Mouse (Mus musculus): ENCODE data around the gene Rps6ka3. TPM values are rescaled to one million over a fixed set of nuclear protein-coding genes. Genes with fewer than 3 reads are reported as not detected.

Gene Rps6ka3
- polyA plus RNA-seq, 1 experiment from 2014 or later = 5.4 TPM

DNA sequence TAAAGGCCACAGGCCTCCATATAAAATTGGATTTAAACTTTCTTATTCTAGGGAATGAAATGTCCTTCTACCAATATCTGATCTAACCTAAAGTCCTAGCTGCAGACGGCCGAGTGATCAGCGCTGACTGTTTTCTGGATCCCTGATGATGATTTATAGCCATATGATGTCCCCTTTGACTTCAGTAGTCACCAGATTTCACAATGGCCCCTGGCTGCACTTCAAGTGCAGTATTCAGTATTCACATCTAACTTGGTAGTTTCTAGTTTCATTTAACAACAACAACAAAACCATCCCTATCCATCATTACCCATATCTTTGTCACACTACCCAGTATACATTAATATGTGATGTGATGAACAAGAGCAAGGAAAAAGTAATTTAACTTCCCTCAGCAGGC lies 154.4 kb downstream of the Rps6ka3 start:
- H3K4me1 ChIP-seq (replicated peaks) = no peaks in the 10 kb centered on the region
- H3K4me3 ChIP-seq (replicated peaks) = no peak overlapping the region
- 0 out of 2 replicates have a peak, but pooled peaks cover 7% of the 10 kb centered on the region for H3K27me3 ChIP-seq
- H3K4me2 ChIP-seq = no peak overlapping the region
- H3K9ac ChIP-seq (replicated peaks) = no peak overlapping the region
- H3K27ac ChIP-seq = no peak overlapping the region
- H3K9me3 ChIP-seq = no peaks in the 10 kb centered on the region
- H3K36me3 ChIP-seq = no peaks in the 10 kb centered on the region
- no peak for ATAC-seq (ENCODE audit: insufficient number of reproducible peaks, insufficient read depth, low FRiP score, low TSS enrichment, low read depth)
- WGBS = 74% methylated on average over 3 of the region's 3 CpGs

- 19% methylated on average over 48 of the region's 76 CpGs for WGBS
- peak within 1 kb of the TSS; percentile 66 for H3K9ac ChIP-seq (replicated peaks)
Measured at GRCm38 (mm10) chrX:159371831-159372752, 162.0 kb downstream of the Rps6ka3 start, which contains the start of gene Eif1ax. Gene Eif1ax, plus strand, starts transcription at chrX:159372178.

DNA sequence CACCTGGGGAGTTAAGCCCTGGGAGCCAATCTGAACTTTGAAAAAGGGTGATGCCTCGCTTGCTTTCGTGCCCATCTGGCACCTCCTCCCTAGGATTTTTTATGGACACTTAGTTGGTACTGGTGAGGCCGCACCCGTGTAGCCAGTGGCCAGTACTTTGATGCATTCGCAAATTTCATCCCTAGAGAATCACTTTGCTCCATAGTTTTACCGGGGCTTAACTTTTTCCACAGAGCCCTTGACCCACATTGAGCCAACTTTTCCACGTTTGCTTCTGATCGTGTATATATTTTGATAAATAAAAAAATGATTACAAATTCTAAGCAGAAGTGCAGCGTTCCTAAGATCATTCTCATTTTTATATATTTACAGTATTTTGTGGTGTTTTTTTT lies 162.6 kb downstream of the Rps6ka3 start:
- ATAC-seq (ENCODE audit: insufficient number of reproducible peaks, insufficient read depth, low FRiP score, low TSS enrichment, low read depth) = 0 out of 2 replicates have a peak, but pooled peaks have one; percentile 9
- Histone ChIP-seq H3K9me3 (no peaks in the 10 kb centered on the region), H3K9ac (replicated peaks) (peak overlapping the region; percentile 66), H3K27ac (peak overlapping the region; percentile 87), H3K27me3 (peaks cover 13% of the 10 kb centered on the region; the same call in 1 of the 2 replicates), H3K4me2 (peak overlapping the region; percentile 53), H3K4me1 (replicated peaks) (no peaks in the 10 kb centered on the region; the same call in 1 of the 2 replicates), H3K4me3 (replicated peaks) (peak overlapping the region; percentile 58), H3K36me3 (peaks cover 10% of the 10 kb centered on the region; the same call in 1 of the 2 replicates)
- WGBS = 19% methylated on average over 9 of the region's 9 CpGs

More at GRCm38 (mm10) chrX:159371831-159372752, 162.0 kb downstream of the Rps6ka3 start, which contains the start of gene Eif1ax:
- Histone ChIP-seq H3K27ac (peak within 1 kb of the TSS; percentile 87), H3K4me3 (replicated peaks) (peak within 1 kb of the TSS; percentile 58), H3K36me3 (0 out of 2 replicates have a peak, but pooled peaks cover 6% of the 10 kb centered on the region), H3K4me1 (replicated peaks) (no peaks in the 10 kb centered on the region; the same call in 1 of the 2 replicates), H3K4me2 (peak within 1 kb of the TSS; percentile 53), H3K9me3 (no peaks in the 10 kb centered on the region), H3K27me3 (peaks cover 13% of the 10 kb centered on the region; the same call in 1 of the 2 replicates)
- peak; percentile 96 for ATAC-seq (ENCODE audit: insufficient number of reproducible peaks, insufficient read depth, low FRiP score, low TSS enrichment, low read depth)

DNA sequence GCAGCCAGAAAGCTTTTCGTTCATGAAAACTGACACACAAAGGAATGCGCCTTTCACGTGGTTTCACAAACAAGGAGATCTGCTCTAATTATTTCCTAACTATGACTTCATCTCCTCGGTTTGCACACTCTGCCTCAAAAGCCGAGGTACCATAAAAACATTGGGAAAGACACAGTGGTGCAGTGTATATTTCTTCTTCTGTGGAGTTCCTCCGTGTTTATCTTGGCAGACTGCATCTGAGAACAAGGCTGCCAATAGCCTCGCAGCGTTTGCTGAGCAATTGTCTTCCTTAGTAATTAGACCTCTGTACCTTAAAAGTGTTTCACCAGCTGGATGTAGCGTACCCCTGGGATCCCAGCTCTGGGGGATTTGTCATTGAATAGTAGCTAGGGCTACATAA lies 177.0 kb downstream of the Rps6ka3 start:
- Histone ChIP-seq H3K9ac (replicated peaks) (no peak overlapping the region), H3K4me2 (no peak overlapping the region), H3K9me3 (no peaks in the 10 kb centered on the region), H3K27me3 (no peaks in the 10 kb centered on the region), H3K36me3 (peaks cover 24% of the 10 kb centered on the region; the same call in 1 of the 2 replicates), H3K4me1 (replicated peaks) (no peaks in the 10 kb centered on the region), H3K27ac (no peak overlapping the region), H3K4me3 (replicated peaks) (no peak overlapping the region)
- WGBS = 86% methylated on average over 9 of the region's 9 CpGs
- ATAC-seq (ENCODE audit: insufficient number of reproducible peaks, insufficient read depth, low FRiP score, low TSS enrichment, low read depth) = no peak

DNA sequence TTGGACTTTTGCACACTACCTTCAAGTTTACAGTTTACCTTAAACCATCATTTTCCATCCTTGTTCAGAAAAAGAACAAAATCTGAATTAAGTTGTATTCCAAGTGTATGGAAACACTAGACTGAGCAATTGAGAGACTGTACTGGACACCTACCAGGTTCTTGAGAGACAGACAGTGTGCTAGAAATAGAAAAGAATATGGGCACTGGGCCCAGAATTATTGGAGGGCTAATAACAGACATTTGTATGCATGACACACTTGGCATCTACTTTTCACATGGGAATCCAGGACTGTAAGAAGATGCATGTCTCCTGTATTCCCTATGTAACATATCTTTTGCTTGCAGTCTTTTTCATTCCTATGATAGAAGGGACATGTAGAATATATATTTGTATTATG lies 178.8 kb downstream of the Rps6ka3 start:
- ATAC-seq (ENCODE audit: insufficient number of reproducible peaks, insufficient read depth, low FRiP score, low TSS enrichment, low read depth) = no peak
- H3K9ac ChIP-seq (replicated peaks) = no peak overlapping the region
- no peak overlapping the region for H3K27ac ChIP-seq
- no peak overlapping the region for H3K4me2 ChIP-seq
- H3K4me3 ChIP-seq (replicated peaks) = no peak overlapping the region
- H3K4me1 ChIP-seq (replicated peaks) = no peaks in the 10 kb centered on the region
- H3K27me3 ChIP-seq = no peaks in the 10 kb centered on the region
- H3K36me3 ChIP-seq = peaks cover 14% of the 10 kb centered on the region; the same call in 1 of the 2 replicates
- H3K9me3 ChIP-seq = no peaks in the 10 kb centered on the region

GRCm38 (mm10) chrX:159390347-159390962 lies 180.3 kb downstream of the Rps6ka3 start:
- H3K27ac ChIP-seq = no peak overlapping the region
- peaks cover 7% of the 10 kb centered on the region; the same call in 1 of the 2 replicates for H3K36me3 ChIP-seq
- WGBS = 80% methylated on average over 6 of the region's 6 CpGs
- no peak overlapping the region for H3K4me2 ChIP-seq
- no peak overlapping the region for H3K9ac ChIP-seq (replicated peaks)
- H3K27me3 ChIP-seq = no peaks in the 10 kb centered on the region
- no peak for ATAC-seq (ENCODE audit: insufficient number of reproducible peaks, insufficient read depth, low FRiP score, low TSS enrichment, low read depth)
- H3K4me3 ChIP-seq (replicated peaks) = no peak overlapping the region
- H3K4me1 ChIP-seq (replicated peaks) = no peaks in the 10 kb centered on the region
- no peaks in the 10 kb centered on the region for H3K9me3 ChIP-seq

DNA sequence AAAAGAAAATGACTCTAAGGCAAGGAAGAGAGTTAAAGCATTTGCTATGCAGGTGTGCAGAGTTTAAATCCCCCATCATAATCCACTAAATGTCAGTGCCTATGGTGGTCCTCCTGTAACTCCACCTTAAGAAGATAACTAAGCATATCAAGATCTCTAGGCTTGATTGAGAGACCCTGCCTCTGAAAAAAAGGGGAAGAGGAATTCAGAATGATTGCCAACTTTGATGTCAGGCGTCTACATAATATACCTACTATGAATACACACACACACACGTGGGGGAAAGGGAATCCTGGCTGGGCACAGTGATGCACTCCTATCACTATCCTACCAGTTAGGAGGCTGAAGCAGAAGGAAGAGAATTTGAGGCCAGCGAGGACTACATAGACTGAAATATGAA lies 181.1 kb downstream of the Rps6ka3 start:
- no peaks in the 10 kb centered on the region for H3K4me1 ChIP-seq (replicated peaks)
- 83% methylated on average over 3 of the region's 3 CpGs for WGBS

DNA sequence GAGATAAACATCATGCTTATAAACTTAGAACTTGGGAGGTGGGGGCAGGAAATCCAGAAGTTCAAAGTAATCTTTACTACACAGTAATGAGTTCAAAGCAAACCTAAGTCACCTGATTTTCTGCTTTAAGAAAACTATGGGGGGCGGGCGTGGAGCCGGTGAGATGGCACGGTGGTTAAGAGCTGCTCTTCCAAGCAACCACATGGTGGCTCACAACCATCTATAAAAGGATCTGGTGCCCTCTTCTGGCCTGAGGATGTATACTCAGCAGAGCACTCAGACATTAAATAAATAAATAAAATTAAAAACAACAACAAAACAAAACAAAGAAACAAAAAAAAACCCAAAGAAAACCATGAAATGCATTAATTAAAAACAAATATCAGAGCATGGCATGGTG lies 199.1 kb downstream of the Rps6ka3 start:
- H3K4me2 ChIP-seq = no peak overlapping the region
- H3K4me3 ChIP-seq (replicated peaks) = no peak overlapping the region
- ATAC-seq (ENCODE audit: insufficient number of reproducible peaks, insufficient read depth, low FRiP score, low TSS enrichment, low read depth) = no peak
- no peak overlapping the region for H3K9ac ChIP-seq (replicated peaks)
- peaks cover 10% of the 10 kb centered on the region for H3K27me3 ChIP-seq
- no peaks in the 10 kb centered on the region for H3K4me1 ChIP-seq (replicated peaks)
- no peaks in the 10 kb centered on the region for H3K36me3 ChIP-seq
- 25% methylated on average over 4 of the region's 4 CpGs for WGBS
- H3K27ac ChIP-seq = no peak overlapping the region
- no peaks in the 10 kb centered on the region for H3K9me3 ChIP-seq

More for the DNA sequence above, 181.1 kb downstream of the Rps6ka3 start:
- no peak overlapping the region for H3K4me3 ChIP-seq (replicated peaks)
- no peak overlapping the region for H3K27ac ChIP-seq
- ATAC-seq (ENCODE audit: insufficient number of reproducible peaks, insufficient read depth, low FRiP score, low TSS enrichment, low read depth) = no peak
- no peaks in the 10 kb centered on the region for H3K9me3 ChIP-seq
- H3K4me2 ChIP-seq = no peak overlapping the region
- H3K36me3 ChIP-seq = peaks cover 4% of the 10 kb centered on the region; the same call in 1 of the 2 replicates
- H3K27me3 ChIP-seq = no peaks in the 10 kb centered on the region
- no peak overlapping the region for H3K9ac ChIP-seq (replicated peaks)

DNA sequence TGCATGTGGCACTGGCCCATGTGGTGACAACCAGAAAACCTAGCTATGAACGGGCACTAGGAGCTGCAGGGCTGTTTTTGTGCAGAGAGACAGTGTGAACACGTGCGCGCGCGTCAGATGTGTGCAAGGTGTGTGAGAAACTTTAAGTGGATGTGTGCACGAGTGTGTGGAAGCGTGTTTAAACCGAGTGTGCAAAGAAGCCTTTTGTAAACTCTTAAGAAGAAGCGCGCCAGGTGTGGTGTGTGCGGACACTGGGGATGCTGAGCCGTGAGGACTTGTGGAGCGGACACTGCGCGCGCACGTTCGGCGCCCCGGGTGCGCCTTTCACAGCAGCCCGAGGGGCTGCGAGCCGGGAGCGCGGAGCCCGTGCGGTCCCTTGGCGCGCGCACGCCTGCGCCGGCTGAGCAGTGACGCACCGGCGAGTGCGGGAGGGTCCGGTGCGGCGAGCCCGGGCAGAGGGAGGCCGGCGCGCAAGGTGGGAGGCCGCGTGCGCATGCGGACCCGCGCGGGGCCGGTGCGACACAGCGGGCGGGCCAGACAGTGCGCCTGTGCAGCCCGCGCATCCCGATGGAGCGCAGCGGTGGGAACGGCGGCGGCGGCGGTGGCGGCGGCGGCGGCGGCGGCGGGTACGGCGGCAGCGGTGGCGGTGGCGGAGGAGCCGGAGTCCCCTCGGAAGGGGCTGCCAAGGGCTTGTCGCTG lies 204.2 kb downstream of the Rps6ka3 start, which contains the start of gene Map7d2:
Map7d2 (plus strand) TSS at position 443 of the 699 bp plus-strand sequence.
- 18% methylated on average over 52 of the region's 83 CpGs for WGBS
- Histone ChIP-seq H3K4me2 (peak within 1 kb of the TSS; percentile 88), H3K27ac (no peak within 1 kb of the TSS), H3K27me3 (peaks cover 44% of the 10 kb centered on the region), H3K36me3 (no peaks in the 10 kb centered on the region), H3K4me1 (replicated peaks) (no peaks in the 10 kb centered on the region), H3K9ac (replicated peaks) (peak within 1 kb of the TSS; percentile 44; the same call in 1 of the 2 replicates), H3K9me3 (no peaks in the 10 kb centered on the region), H3K4me3 (replicated peaks) (peak within 1 kb of the TSS; percentile 57)
- peak; percentile 71; the same call in 1 of the 2 replicates for ATAC-seq (ENCODE audit: insufficient number of reproducible peaks, insufficient read depth, low FRiP score, low TSS enrichment, low read depth)

DNA sequence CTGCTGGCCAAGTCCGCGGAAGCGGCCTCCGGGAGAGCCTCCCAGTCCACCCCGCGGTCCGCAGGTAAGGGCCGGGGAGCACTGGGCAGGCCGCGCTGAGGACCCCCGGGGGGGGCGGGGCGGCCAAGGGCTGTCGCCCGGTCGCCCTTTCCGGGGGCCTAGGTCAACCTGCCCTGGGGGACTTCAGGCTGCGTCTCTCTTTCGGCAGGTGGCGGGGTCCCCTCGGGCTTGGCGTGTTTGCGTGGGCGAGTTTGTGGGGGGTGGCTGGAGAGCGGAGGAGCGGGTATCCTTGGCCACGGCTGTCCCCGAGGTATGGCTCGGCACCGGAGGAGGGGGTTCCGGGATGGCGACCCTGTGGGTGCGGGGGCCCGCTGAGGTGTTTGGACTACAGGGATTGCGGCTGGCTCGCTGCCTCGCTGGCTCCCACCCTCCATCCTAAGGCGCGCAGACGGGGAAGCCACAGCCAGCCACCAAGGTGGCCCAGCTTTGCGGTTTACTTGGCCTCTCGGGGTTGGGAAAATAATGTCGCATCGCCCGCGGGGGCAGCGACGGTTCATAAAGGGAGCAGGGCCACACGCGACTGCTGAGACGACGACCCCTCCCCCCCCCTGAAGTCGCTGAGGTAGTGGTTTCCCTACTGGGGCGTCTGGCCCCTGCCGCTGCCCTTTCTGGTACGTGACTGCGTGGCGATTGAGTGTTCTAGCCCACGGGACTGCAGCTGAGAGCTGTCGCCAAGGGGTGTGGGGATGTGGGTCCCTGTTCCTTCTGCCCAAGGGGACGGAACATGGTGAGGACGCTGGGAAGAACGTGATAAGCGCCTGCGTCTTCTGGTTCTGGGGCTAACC lies 204.9 kb downstream of the Rps6ka3 start:
- 16% methylated on average over 54 of the region's 65 CpGs for WGBS
- H3K9me3 ChIP-seq = no peaks in the 10 kb centered on the region
- peak overlapping the region; percentile 88 for H3K4me2 ChIP-seq
- H3K9ac ChIP-seq (replicated peaks) = peak overlapping the region; percentile 44; the same call in 1 of the 2 replicates
- peak; percentile 62; the same call in 1 of the 2 replicates for ATAC-seq (ENCODE audit: insufficient number of reproducible peaks, insufficient read depth, low FRiP score, low TSS enrichment, low read depth)
- H3K36me3 ChIP-seq = no peaks in the 10 kb centered on the region
- H3K27ac ChIP-seq = no peak overlapping the region
- H3K4me3 ChIP-seq (replicated peaks) = peak overlapping the region; percentile 57
- peaks cover 44% of the 10 kb centered on the region for H3K27me3 ChIP-seq
- no peaks in the 10 kb centered on the region for H3K4me1 ChIP-seq (replicated peaks)
